Mouse (Mus musculus): ENCODE data around the gene Vamp5.

The Vamp5 gene

GRCm38 (mm10) chr6:72389941-72390771 is 9.9 kb upstream of the Vamp5 start, which contains the start of gene Vamp8:
Vamp8 (minus strand) TSS chr6:72390703.
- peak; percentile 93 for DNase-seq (ENCODE audit: inconsistent ontology term)

- DNase-seq (ENCODE audit: inconsistent ontology term): no peak
Observed at GRCm38 (mm10) chr6:72389471-72389940, 9.2 kb upstream of the Vamp5 start.

- DNase-seq (ENCODE audit: inconsistent ontology term): no peak
Observed at GRCm38 (mm10) chr6:72388791-72389329, 8.6 kb upstream of the Vamp5 start.

GRCm38 (mm10) chr6:72388266-72388665 is 8.0 kb upstream of the Vamp5 start:
- DNase-seq (ENCODE audit: inconsistent ontology term): no peak

GRCm38 (mm10) chr6:72387816-72388215 is 7.5 kb upstream of the Vamp5 start:
- peak; percentile 66 for DNase-seq (ENCODE audit: inconsistent ontology term)

GRCm38 (mm10) chr6:72386561-72386960 is 6.3 kb upstream of the Vamp5 start:
- DNase-seq (ENCODE audit: inconsistent ontology term): no peak

GRCm38 (mm10) chr6:72385258-72385657 is 5.0 kb upstream of the Vamp5 start:
- DNase-seq (ENCODE audit: inconsistent ontology term): no peak

- DNase-seq (ENCODE audit: inconsistent ontology term): no peak
Observed at GRCm38 (mm10) chr6:72383952-72384351, 3.7 kb upstream of the Vamp5 start.

- DNase-seq (ENCODE audit: inconsistent ontology term): peak; percentile 38
Observed at GRCm38 (mm10) chr6:72383142-72383820, 3.0 kb upstream of the Vamp5 start.

GRCm38 (mm10) chr6:72382494-72382893 is 2.2 kb upstream of the Vamp5 start:
- DNase-seq (ENCODE audit: inconsistent ontology term): no peak

GRCm38 (mm10) chr6:72379377-72380130 is 714 bp downstream of the Vamp5 start:
- peak; percentile 44 for DNase-seq (ENCODE audit: inconsistent ontology term)

GRCm38 (mm10) chr6:72378510-72379234 is 1.6 kb downstream of the Vamp5 start:
- no peak for DNase-seq (ENCODE audit: inconsistent ontology term)

GRCm38 (mm10) chr6:72374820-72375563 is 5.3 kb downstream of the Vamp5 start:
- no peak for DNase-seq (ENCODE audit: inconsistent ontology term)

GRCm38 (mm10) chr6:72374206-72374605 is 6.1 kb downstream of the Vamp5 start:
- DNase-seq (ENCODE audit: inconsistent ontology term): peak; percentile 16

- no peak for DNase-seq (ENCODE audit: inconsistent ontology term)
Observed at GRCm38 (mm10) chr6:72373184-72373583, 7.1 kb downstream of the Vamp5 start.

GRCm38 (mm10) chr6:72371571-72371970 is 8.7 kb downstream of the Vamp5 start:
- peak; percentile 96 for DNase-seq (ENCODE audit: inconsistent ontology term)

- peak; percentile 99 for DNase-seq (ENCODE audit: inconsistent ontology term)
Observed at GRCm38 (mm10) chr6:72371147-72371546, 9.1 kb downstream of the Vamp5 start.

GRCm38 (mm10) chr6:72370091-72370490 is 10.2 kb downstream of the Vamp5 start:
- no peak for DNase-seq (ENCODE audit: inconsistent ontology term)

- no peak for DNase-seq (ENCODE audit: inconsistent ontology term)
Observed at GRCm38 (mm10) chr6:72369557-72369956, 10.7 kb downstream of the Vamp5 start.

- DNase-seq (ENCODE audit: inconsistent ontology term): no peak
Observed at GRCm38 (mm10) chr6:72367460-72367974, 12.8 kb downstream of the Vamp5 start.

Data from Muller cell, postnatal 12 days (primary cell).